Mouse (Mus musculus) small intestine, adult 2 months (tissue): ENCODE data around the gene Fam83d.

Source experiments
- CTCF ChIP-seq: fragments of 200-500 bp; IDR thresholded peaks from 2 replicates; pipeline ENCODE4 v1.5.1; 2012; ENCODE audit warnings: low read depth, mild to moderate bottlenecking, control low read depth, inconsistent platforms, low read length, moderate library complexity, mixed read lengths; ENCODE audit not compliant: insufficient replicate concordance, insufficient read length; ENCODE audit errors: extremely low read depth
- POLR2A ChIP-seq: fragments of 200-500 bp; IDR thresholded peaks from 2 replicates; pipeline ENCODE4 v1.6.1; 2012; ENCODE audit warnings: low read depth, mild to moderate bottlenecking, control low read depth, inconsistent platforms, low read length, moderate library complexity

GRCm38 (mm10) chr2:158774886-158775285, 7.0 kb downstream of the Fam83d start:
- TF ChIP-seq POLR2A (no peak), CTCF (no peak)
